Mouse (Mus musculus): ENCODE measurements around the gene Mctp2.

DNA sequence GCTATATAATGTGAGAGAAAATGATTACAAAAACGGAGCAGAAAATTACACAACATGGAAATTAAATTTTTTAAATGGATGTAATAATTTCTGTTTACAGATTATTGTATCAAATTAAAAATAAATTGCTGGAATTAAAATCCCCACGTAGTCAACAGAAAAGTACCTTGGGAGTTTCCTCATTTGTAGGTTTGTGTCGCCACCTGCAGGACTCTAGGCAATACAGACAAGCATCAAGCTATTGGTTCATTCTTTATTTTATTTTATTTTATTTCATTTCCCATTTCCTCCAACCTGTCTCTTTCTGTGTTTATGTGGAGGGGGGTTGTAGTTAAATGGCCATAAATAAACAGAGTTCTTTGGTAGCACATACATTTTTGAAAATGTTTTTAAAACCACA is 157.3 kb downstream of the Mctp2 start:
- TF ChIP-seq CTCF (IDR thresholded peaks at IDR 0.05; ENCODE audit: low read depth, low read length) (no peak), GATA1 (IDR thresholded peaks at IDR 0.05; ENCODE audit: borderline replicate concordance, low read length) (no peak), TAL1 (conservative IDR thresholded peaks at IDR 0.05; ENCODE audit: low read depth, low read length) (no peak), POLR2AphosphoS5 (IDR thresholded peaks at IDR 0.05; ENCODE audit: insufficient replicate concordance, low read depth, low read length) (no peak)

All from G1E (cell line).